Mouse (Mus musculus): ENCODE results near the gene Ten1. TPM values are rescaled to one million over a fixed set of nuclear protein-coding genes. Genes with fewer than 3 reads are reported as not detected.

Gene Ten1
- polyA plus RNA-seq (2014; fragmentation: Nextera tagmentation; extraction: Ambion mirVana) = 48.6 and 55.6 TPM in 2 replicates

DNA sequence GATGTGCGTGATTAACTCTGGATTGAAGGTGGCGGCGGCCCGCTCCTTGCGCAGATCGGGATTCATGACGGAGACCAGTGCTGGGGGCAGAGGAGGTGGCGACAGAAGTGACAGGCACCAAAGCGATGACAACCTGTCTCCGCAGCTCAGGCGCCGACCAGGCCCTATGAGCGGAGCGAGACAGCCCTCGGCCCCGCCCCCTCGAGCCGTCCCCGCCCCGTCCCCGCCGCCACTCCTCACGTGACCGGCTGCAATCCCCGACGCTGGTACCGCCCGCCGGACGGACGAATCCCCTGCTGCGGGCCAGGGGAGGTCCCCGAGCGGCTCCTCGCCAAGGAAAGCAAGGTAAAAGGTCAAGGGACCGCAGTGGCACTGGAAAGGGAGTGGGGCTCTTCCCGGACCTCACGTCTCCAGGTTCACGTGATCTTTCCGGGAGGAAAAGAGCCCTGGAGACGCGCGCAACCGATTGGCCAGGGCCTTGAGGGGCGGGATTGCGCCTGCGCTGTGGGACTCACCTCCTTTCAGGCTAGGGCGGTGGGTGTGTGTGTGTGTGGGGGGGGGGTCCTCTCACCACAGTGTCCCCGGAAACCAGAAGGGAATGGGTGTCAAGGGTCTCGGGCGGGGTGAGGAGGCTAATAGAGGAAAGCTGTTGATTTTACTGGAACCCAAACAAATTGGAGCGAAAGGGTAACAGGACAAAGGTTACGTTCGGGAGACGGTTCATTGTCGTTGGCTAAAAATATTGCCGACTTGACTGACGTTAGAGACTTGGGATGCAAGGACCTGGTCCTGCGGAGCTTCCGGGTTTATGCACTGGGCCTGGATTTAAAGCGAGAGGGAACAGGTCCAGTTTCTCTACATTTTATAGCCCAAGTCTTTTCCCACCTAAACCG, at the start of gene Ten1, which contains the start of gene Acox1:
Ten1 (plus strand) TSS at position 217 of the 893 bp plus-strand sequence.
Acox1 (minus strand) TSS at position 407 of the 893 bp plus-strand sequence.
- Histone ChIP-seq H3K9me3 (ENCODE audit: control insufficient read depth, low read length) (no peaks in the 10 kb centered on the region), H3K27ac (ENCODE audit: low read depth, low read length) (peak within 1 kb of the TSS; percentile 95), H3K9ac (ENCODE audit: low read length) (peak within 1 kb of the TSS; percentile 87), H3K4me3 (ENCODE audit: low read depth, low read length) (peak within 1 kb of the TSS; percentile 85), H3K4me2 (peak within 1 kb of the TSS; percentile 75), H3K4me1 (ENCODE audit: control insufficient read depth, insufficient read depth, low read length) (0 out of 2 replicates have a peak, but pooled peaks cover 6% of the 10 kb centered on the region), H3K36me3 (ENCODE audit: control insufficient read depth, insufficient read depth, low read length) (no peaks in the 10 kb centered on the region), H3K27me3 (ENCODE audit: control insufficient read depth, insufficient read depth, low read length) (no peaks in the 10 kb centered on the region)
- DNase-seq (ENCODE audit: low spot score, missing footprints) (peak; percentile 100), ATAC-seq (ENCODE audit: low FRiP score) (peak; percentile 99)
- WGBS = under 1% methylated on average over 62 of the region's 62 CpGs

DNA sequence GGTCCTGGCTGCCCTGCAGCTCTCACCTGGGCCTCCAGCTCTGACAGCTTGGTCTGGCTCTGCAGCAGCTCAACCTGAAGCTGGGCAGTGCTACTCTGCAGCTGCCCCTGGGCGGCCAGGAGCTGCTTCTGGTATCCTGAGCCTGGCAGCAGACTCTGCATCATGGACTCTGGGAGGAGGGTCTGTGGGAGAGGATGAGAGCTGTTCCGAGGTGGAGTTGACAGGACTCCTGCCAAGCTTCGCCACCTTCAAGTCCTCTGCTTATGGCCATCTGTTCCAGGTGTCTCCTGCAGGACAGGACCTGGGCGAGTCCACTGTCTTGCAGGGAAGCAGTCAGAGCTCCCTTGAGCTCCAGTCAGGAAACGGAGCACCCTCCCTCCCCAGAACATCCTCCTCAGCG, 49.3 kb upstream of the Ten1 start:
- Histone ChIP-seq H3K4me2 (no peak overlapping the region), H3K4me3 (ENCODE audit: low read depth, low read length) (no peak overlapping the region), H3K27ac (ENCODE audit: low read depth, low read length) (no peak overlapping the region), H3K4me1 (ENCODE audit: control insufficient read depth, insufficient read depth, low read length) (no peaks in the 10 kb centered on the region), H3K36me3 (ENCODE audit: control insufficient read depth, insufficient read depth, low read length) (peaks cover 31% of the 10 kb centered on the region), H3K9ac (ENCODE audit: low read length) (no peak overlapping the region), H3K9me3 (ENCODE audit: control insufficient read depth, low read length) (no peaks in the 10 kb centered on the region), H3K27me3 (ENCODE audit: control insufficient read depth, insufficient read depth, low read length) (no peaks in the 10 kb centered on the region)
- ATAC-seq (ENCODE audit: low FRiP score) = no peak
- DNase-seq (ENCODE audit: low spot score, missing footprints) = no peak
- WGBS = 79% methylated on average over 6 of the region's 6 CpGs

DNA sequence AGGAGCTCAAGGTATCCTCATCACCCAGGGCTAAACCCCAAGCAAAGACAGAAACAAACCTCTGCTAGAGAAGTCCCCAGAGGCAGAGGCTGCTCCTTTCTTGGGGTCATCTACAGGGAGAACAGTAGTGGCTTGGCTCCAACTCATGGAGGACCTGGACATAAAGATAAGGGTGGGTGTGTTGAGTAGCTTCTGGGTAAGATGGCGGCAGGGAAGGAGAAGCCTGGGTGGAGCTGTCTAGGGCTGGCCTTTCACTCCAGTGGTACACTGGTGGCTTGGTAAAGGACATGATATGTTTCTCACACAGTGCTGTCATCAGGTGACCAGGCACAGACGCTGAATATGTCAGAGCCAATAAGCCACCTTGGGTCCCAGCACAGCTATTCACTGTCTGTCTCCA, 47.7 kb upstream of the Ten1 start:
- 94% methylated on average over 2 of the region's 2 CpGs for WGBS
- H3K9me3 ChIP-seq (ENCODE audit: control insufficient read depth, low read length) = no peaks in the 10 kb centered on the region
- H3K36me3 ChIP-seq (ENCODE audit: control insufficient read depth, insufficient read depth, low read length) = peaks cover 31% of the 10 kb centered on the region
- ATAC-seq (ENCODE audit: low FRiP score) = no peak
- no peak for DNase-seq (ENCODE audit: low spot score, missing footprints)
- H3K4me2 ChIP-seq = no peak overlapping the region
- H3K27me3 ChIP-seq (ENCODE audit: control insufficient read depth, insufficient read depth, low read length) = no peaks in the 10 kb centered on the region
- no peak overlapping the region for H3K27ac ChIP-seq (ENCODE audit: low read depth, low read length)
- H3K4me3 ChIP-seq (ENCODE audit: low read depth, low read length) = no peak overlapping the region
- H3K9ac ChIP-seq (ENCODE audit: low read length) = no peak overlapping the region
- H3K4me1 ChIP-seq (ENCODE audit: control insufficient read depth, insufficient read depth, low read length) = no peaks in the 10 kb centered on the region

DNA sequence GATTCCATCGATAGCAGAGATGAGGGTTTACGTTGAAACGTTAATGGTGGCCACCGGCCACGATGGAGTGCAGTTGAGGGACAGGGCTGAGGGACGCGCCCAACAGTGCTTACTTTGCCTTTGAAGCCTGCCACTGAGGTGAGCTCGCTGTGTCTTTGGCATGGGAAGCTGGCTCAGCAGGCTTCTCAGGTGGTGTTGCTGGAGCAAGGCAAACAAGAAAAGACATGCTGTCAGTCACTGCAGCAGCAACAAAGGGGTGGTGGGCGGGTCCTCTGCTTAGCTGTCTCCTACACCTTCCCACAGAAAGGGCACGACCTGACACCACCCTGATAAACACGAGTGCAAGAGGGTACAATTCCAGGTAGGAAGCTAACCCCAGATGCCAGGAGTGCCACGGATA, 37.3 kb upstream of the Ten1 start:
- 72% methylated on average over 12 of the region's 12 CpGs for WGBS
- Histone ChIP-seq H3K4me1 (ENCODE audit: control insufficient read depth, insufficient read depth, low read length) (0 out of 2 replicates have a peak, but pooled peaks cover 2% of the 10 kb centered on the region), H3K27me3 (ENCODE audit: control insufficient read depth, insufficient read depth, low read length) (no peaks in the 10 kb centered on the region), H3K27ac (ENCODE audit: low read depth, low read length) (no peak overlapping the region), H3K4me3 (ENCODE audit: low read depth, low read length) (no peak overlapping the region), H3K9me3 (ENCODE audit: control insufficient read depth, low read length) (no peaks in the 10 kb centered on the region), H3K4me2 (no peak overlapping the region), H3K9ac (ENCODE audit: low read length) (no peak overlapping the region), H3K36me3 (ENCODE audit: control insufficient read depth, insufficient read depth, low read length) (peaks cover 11% of the 10 kb centered on the region)
- DNase-seq (ENCODE audit: low spot score, missing footprints) (no peak), ATAC-seq (ENCODE audit: low FRiP score) (no peak)

DNA sequence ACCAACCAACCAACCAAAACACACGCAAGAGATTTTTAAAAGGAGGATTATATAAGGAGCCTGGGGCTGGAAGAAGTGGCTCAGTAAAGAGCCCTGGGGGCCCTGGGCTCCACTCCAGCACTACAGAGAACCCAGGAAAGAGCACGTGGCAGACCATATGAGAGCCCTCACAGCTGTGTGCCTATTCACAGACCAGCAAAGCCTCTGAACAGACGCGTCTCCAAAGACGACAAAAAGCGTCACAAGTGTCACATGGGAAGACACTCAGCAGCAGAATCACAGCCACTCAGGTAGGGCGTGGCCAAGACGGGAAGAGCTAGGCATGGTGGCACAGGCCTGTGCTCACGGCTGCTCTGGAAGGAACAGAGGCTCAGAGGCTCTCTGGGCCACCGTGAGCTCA, 36.5 kb upstream of the Ten1 start:
- no peak overlapping the region for H3K27ac ChIP-seq (ENCODE audit: low read depth, low read length)
- H3K4me1 ChIP-seq (ENCODE audit: control insufficient read depth, insufficient read depth, low read length) = peaks cover 8% of the 10 kb centered on the region; the same call in 1 of the 2 replicates
- no peaks in the 10 kb centered on the region for H3K27me3 ChIP-seq (ENCODE audit: control insufficient read depth, insufficient read depth, low read length)
- ATAC-seq (ENCODE audit: low FRiP score) = no peak
- no peak overlapping the region for H3K9ac ChIP-seq (ENCODE audit: low read length)
- H3K4me2 ChIP-seq = no peak overlapping the region
- no peak overlapping the region for H3K4me3 ChIP-seq (ENCODE audit: low read depth, low read length)
- no peaks in the 10 kb centered on the region for H3K9me3 ChIP-seq (ENCODE audit: control insufficient read depth, low read length)
- no peak for DNase-seq (ENCODE audit: low spot score, missing footprints)
- 83% methylated on average over 10 of the region's 10 CpGs for WGBS
- H3K36me3 ChIP-seq (ENCODE audit: control insufficient read depth, insufficient read depth, low read length) = peaks cover 11% of the 10 kb centered on the region

DNA sequence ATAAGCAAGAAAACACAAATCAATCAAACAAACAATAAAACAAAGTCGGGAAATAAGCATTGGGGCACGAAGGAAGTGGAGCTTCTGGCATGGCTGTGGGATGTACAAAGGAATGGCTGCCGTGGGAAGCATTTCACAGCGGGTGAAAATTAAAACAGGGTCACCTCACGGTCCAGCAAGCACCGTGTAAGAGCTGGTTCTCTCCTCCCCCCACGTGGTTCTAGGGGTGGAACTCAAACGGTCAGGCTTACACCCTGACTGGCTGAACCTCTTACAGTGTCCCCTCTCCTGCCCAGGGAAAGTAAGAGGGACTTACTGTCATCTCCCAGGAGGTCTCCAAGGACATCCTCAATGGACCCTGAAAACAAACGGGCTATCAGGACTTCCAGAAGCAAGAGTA, 35.7 kb upstream of the Ten1 start:
- no peaks in the 10 kb centered on the region for H3K27me3 ChIP-seq (ENCODE audit: control insufficient read depth, insufficient read depth, low read length)
- H3K4me2 ChIP-seq = no peak overlapping the region
- H3K27ac ChIP-seq (ENCODE audit: low read depth, low read length) = no peak overlapping the region
- H3K36me3 ChIP-seq (ENCODE audit: control insufficient read depth, insufficient read depth, low read length) = peaks cover 9% of the 10 kb centered on the region
- H3K4me1 ChIP-seq (ENCODE audit: control insufficient read depth, insufficient read depth, low read length) = peaks cover 9% of the 10 kb centered on the region; the same call in 1 of the 2 replicates
- DNase-seq (ENCODE audit: low spot score, missing footprints) (no peak), ATAC-seq (ENCODE audit: low FRiP score) (no peak)
- 37% methylated on average over 9 of the region's 9 CpGs for WGBS
- no peak overlapping the region for H3K4me3 ChIP-seq (ENCODE audit: low read depth, low read length)
- no peaks in the 10 kb centered on the region for H3K9me3 ChIP-seq (ENCODE audit: control insufficient read depth, low read length)
- H3K9ac ChIP-seq (ENCODE audit: low read length) = no peak overlapping the region

DNA sequence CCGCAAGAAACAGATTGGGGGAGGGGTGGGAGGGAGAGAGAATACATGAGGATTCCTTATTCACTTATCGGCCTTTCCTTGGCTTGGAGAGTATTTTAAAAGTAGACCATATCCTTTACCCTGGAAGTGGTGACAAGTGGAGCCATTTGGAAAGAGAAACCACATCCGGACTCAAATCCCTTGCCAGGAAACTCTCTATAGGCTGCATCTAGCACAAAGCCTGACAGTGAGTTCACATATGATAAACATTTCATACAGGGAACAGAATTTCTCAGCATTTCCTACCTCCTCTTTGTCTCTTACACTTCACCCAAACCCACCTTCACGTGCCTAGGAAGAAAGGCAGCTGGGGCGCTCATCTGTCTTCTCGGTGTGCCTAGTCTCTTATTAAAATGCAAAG, 31.4 kb upstream of the Ten1 start:
- 11% methylated on average over 6 of the region's 6 CpGs for WGBS
- ATAC-seq (ENCODE audit: low FRiP score) = no peak

DNA sequence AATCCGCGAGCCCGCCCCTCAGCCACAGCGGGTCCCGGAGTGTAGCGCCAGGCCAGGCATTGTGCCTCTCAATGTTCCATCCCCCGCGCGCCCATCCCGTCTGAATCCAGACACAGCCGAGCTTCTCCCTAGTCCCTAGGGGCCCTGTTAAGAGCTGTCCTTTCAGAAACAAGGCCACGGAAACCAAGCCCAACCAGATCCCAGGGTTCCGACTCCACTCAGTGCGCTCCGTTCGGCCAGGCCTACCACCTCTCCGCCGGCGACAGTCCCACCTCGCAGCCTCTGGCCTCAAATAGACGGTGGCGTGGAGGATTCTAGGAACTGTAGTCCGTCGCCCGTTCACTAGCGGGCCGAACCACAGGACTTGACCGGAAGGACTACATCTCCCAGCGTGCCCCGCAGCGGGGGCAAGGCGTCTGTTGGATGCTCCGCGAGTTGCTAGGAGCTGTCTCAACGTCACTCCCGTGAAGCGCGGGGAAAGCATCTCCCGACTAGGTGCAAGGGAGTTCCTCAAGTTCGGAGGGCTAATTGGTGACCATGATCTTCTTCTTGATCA, 30.7 kb upstream of the Ten1 start, which contains the start of gene Fbf1:
Fbf1 (minus strand) TSS at position 283 of the 556 bp plus-strand sequence.
- ATAC-seq (ENCODE audit: low FRiP score) (peak; percentile 99), DNase-seq (ENCODE audit: low spot score, missing footprints) (peak; percentile 98)
- Histone ChIP-seq H3K9me3 (ENCODE audit: control insufficient read depth, low read length) (no peaks in the 10 kb centered on the region), H3K4me2 (peak within 1 kb of the TSS; percentile 84), H3K4me1 (ENCODE audit: control insufficient read depth, insufficient read depth, low read length) (peaks cover 13% of the 10 kb centered on the region; the same call in 1 of the 2 replicates), H3K4me3 (ENCODE audit: low read depth, low read length) (peak within 1 kb of the TSS; percentile 63), H3K27me3 (ENCODE audit: control insufficient read depth, insufficient read depth, low read length) (no peaks in the 10 kb centered on the region), H3K36me3 (ENCODE audit: control insufficient read depth, insufficient read depth, low read length) (peaks cover 3% of the 10 kb centered on the region; the same call in 1 of the 2 replicates), H3K9ac (ENCODE audit: low read length) (peak within 1 kb of the TSS; percentile 78), H3K27ac (ENCODE audit: low read depth, low read length) (peak within 1 kb of the TSS; percentile 74)
- under 1% methylated on average over 40 of the region's 40 CpGs for WGBS

More for the DNA sequence above, 31.4 kb upstream of the Ten1 start:
- H3K9me3 ChIP-seq (ENCODE audit: control insufficient read depth, low read length) = no peaks in the 10 kb centered on the region
- peak overlapping the region; percentile 78 for H3K9ac ChIP-seq (ENCODE audit: low read length)
- H3K27me3 ChIP-seq (ENCODE audit: control insufficient read depth, insufficient read depth, low read length) = no peaks in the 10 kb centered on the region
- peak overlapping the region; percentile 84 for H3K4me2 ChIP-seq
- peaks cover 3% of the 10 kb centered on the region; the same call in 1 of the 2 replicates for H3K36me3 ChIP-seq (ENCODE audit: control insufficient read depth, insufficient read depth, low read length)
- DNase-seq (ENCODE audit: low spot score, missing footprints) = peak; percentile 91
- peak overlapping the region; percentile 74 for H3K27ac ChIP-seq (ENCODE audit: low read depth, low read length)
- H3K4me3 ChIP-seq (ENCODE audit: low read depth, low read length) = peak overlapping the region; percentile 63
- peaks cover 14% of the 10 kb centered on the region; the same call in 1 of the 2 replicates for H3K4me1 ChIP-seq (ENCODE audit: control insufficient read depth, insufficient read depth, low read length)

DNA sequence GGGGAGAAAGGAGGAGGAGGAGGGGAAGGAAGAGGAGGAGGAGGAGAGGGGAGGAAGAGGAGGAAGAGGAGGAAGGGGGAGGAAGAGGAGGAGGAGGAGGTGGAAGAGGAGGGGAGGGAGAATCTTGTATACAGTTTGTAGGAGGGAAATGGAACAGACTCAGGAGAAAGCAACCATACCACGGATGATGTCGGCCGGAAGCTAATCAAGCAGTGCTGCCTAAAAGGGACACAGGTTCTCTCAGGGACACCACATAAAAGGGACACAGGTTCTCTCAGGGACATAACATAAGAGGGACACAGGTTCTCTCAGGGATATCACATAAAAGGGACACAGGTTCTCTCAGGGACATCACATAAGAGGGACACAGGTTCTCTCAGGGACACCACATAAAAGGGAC, 29.4 kb upstream of the Ten1 start:
- Histone ChIP-seq H3K36me3 (ENCODE audit: control insufficient read depth, insufficient read depth, low read length) (peaks cover 4% of the 10 kb centered on the region; the same call in 1 of the 2 replicates), H3K9ac (ENCODE audit: low read length) (no peak overlapping the region), H3K4me1 (ENCODE audit: control insufficient read depth, insufficient read depth, low read length) (peaks cover 12% of the 10 kb centered on the region; the same call in 1 of the 2 replicates), H3K27me3 (ENCODE audit: control insufficient read depth, insufficient read depth, low read length) (no peaks in the 10 kb centered on the region), H3K27ac (ENCODE audit: low read depth, low read length) (no peak overlapping the region), H3K4me2 (no peak overlapping the region), H3K9me3 (ENCODE audit: control insufficient read depth, low read length) (no peaks in the 10 kb centered on the region), H3K4me3 (ENCODE audit: low read depth, low read length) (no peak overlapping the region)
- no peak for ATAC-seq (ENCODE audit: low FRiP score)
- 80% methylated on average over 3 of the region's 3 CpGs for WGBS
- peak; percentile 1 for DNase-seq (ENCODE audit: low spot score, missing footprints)

Data from midbrain, embryonic 11.5 days (tissue).